Mouse (Mus musculus): Measurements from ENCODE around the gene Shpk. TPM values are rescaled to one million over a fixed set of nuclear protein-coding genes. Genes with fewer than 3 reads are reported as not detected.

Shpk gene
- 2.7 and 2.9 TPM in 2 replicates for polyA plus RNA-seq (2015; fragmentation: Nextera tagmentation; extraction: Ambion mirVana)

- Histone ChIP-seq H3K9me3 (replicated peaks) (no peaks in the 10 kb centered on the region), H3K27ac (replicated peaks) (no peak within 1 kb of the TSS), H3K4me1 (peaks cover 18% of the 10 kb centered on the region), H3K4me3 (replicated peaks) (peak within 1 kb of the TSS; percentile 82), H3K27me3 (no peaks in the 10 kb centered on the region), H3K36me3 (peaks cover 6% of the 10 kb centered on the region; the same call in 1 of the 2 replicates), H3K9ac (peak within 1 kb of the TSS; percentile 73), H3K4me2 (replicated peaks) (peak within 1 kb of the TSS; percentile 94)
- under 1% methylated on average over 32 of the region's 32 CpGs for WGBS
- ATAC-seq (ENCODE audit: insufficient number of reproducible peaks, low FRiP score, low TSS enrichment, low read depth), result peak; percentile 96
Observed at GRCm38 (mm10) chr11:73199230-73199712, at the start of gene Shpk. Gene Shpk (plus strand): TSS chr11:73199460.

GRCm38 (mm10) chr11:73155071-73155470 lies 44.2 kb upstream of the Shpk start:
- H3K9me3 ChIP-seq (replicated peaks), result no peaks in the 10 kb centered on the region
- WGBS, result 50% methylated on average over 6 of the region's 6 CpGs
- peaks cover 2% of the 10 kb centered on the region for H3K4me1 ChIP-seq
- H3K4me2 ChIP-seq (replicated peaks), result no peak overlapping the region
- no peak overlapping the region for H3K9ac ChIP-seq
- H3K36me3 ChIP-seq, result no peaks in the 10 kb centered on the region
- no peak overlapping the region for H3K4me3 ChIP-seq (replicated peaks)
- H3K27me3 ChIP-seq, result peaks cover 22% of the 10 kb centered on the region
- ATAC-seq (ENCODE audit: insufficient number of reproducible peaks, low FRiP score, low TSS enrichment, low read depth), result no peak
- no peak overlapping the region for H3K27ac ChIP-seq (replicated peaks)

GRCm38 (mm10) chr11:73159957-73160810 lies 39.1 kb upstream of the Shpk start, which contains the start of gene P2rx5:
Gene P2rx5 (plus strand): TSS chr11:73160421.
- peak within 1 kb of the TSS; percentile 83 for H3K4me2 ChIP-seq (replicated peaks)
- peak within 1 kb of the TSS; percentile 43 for H3K4me3 ChIP-seq (replicated peaks)
- peak; percentile 64; the same call in 1 of the 2 replicates for ATAC-seq (ENCODE audit: insufficient number of reproducible peaks, low FRiP score, low TSS enrichment, low read depth)
- 4% methylated on average over 49 of the region's 49 CpGs for WGBS
- H3K4me1 ChIP-seq, result peaks cover 12% of the 10 kb centered on the region
- H3K9ac ChIP-seq, result peak within 1 kb of the TSS; percentile 33
- H3K27me3 ChIP-seq, result peaks cover 37% of the 10 kb centered on the region
- no peak within 1 kb of the TSS for H3K27ac ChIP-seq (replicated peaks)
- H3K9me3 ChIP-seq (replicated peaks), result no peaks in the 10 kb centered on the region
- no peaks in the 10 kb centered on the region for H3K36me3 ChIP-seq

GRCm38 (mm10) chr11:73160811-73161200 lies 38.5 kb upstream of the Shpk start:
- Histone ChIP-seq H3K4me3 (replicated peaks) (peak overlapping the region; percentile 43), H3K9ac (no peak overlapping the region), H3K36me3 (no peaks in the 10 kb centered on the region), H3K4me1 (peaks cover 12% of the 10 kb centered on the region), H3K4me2 (replicated peaks) (peak overlapping the region; percentile 83), H3K27ac (replicated peaks) (no peak overlapping the region), H3K9me3 (replicated peaks) (no peaks in the 10 kb centered on the region), H3K27me3 (peaks cover 37% of the 10 kb centered on the region)
- 26% methylated on average over 6 of the region's 6 CpGs for WGBS
- ATAC-seq (ENCODE audit: insufficient number of reproducible peaks, low FRiP score, low TSS enrichment, low read depth), result 0 out of 2 replicates have a peak, but pooled peaks have one; percentile 44

GRCm38 (mm10) chr11:73161616-73162015 lies 37.6 kb upstream of the Shpk start:
- peaks cover 12% of the 10 kb centered on the region for H3K4me1 ChIP-seq
- no peaks in the 10 kb centered on the region for H3K36me3 ChIP-seq
- 89% methylated on average over 4 of the region's 4 CpGs for WGBS
- no peak overlapping the region for H3K27ac ChIP-seq (replicated peaks)
- no peaks in the 10 kb centered on the region for H3K9me3 ChIP-seq (replicated peaks)
- H3K9ac ChIP-seq, result no peak overlapping the region
- no peak overlapping the region for H3K4me3 ChIP-seq (replicated peaks)
- H3K27me3 ChIP-seq, result peaks cover 36% of the 10 kb centered on the region
- no peak overlapping the region for H3K4me2 ChIP-seq (replicated peaks)
- no peak for ATAC-seq (ENCODE audit: insufficient number of reproducible peaks, low FRiP score, low TSS enrichment, low read depth)

GRCm38 (mm10) chr11:73162284-73162683 lies 37.0 kb upstream of the Shpk start:
- H3K4me2 ChIP-seq (replicated peaks), result no peak overlapping the region
- no peak overlapping the region for H3K27ac ChIP-seq (replicated peaks)
- no peak overlapping the region for H3K4me3 ChIP-seq (replicated peaks)
- no peaks in the 10 kb centered on the region for H3K36me3 ChIP-seq
- H3K4me1 ChIP-seq, result peaks cover 12% of the 10 kb centered on the region
- H3K9me3 ChIP-seq (replicated peaks), result no peaks in the 10 kb centered on the region
- H3K9ac ChIP-seq, result no peak overlapping the region
- 88% methylated on average over 5 of the region's 5 CpGs for WGBS
- peaks cover 32% of the 10 kb centered on the region for H3K27me3 ChIP-seq
- ATAC-seq (ENCODE audit: insufficient number of reproducible peaks, low FRiP score, low TSS enrichment, low read depth), result no peak

- H3K4me2 ChIP-seq (replicated peaks), result no peak overlapping the region
- no peak for ATAC-seq (ENCODE audit: insufficient number of reproducible peaks, low FRiP score, low TSS enrichment, low read depth)
- H3K9ac ChIP-seq, result no peak overlapping the region
- no peak overlapping the region for H3K4me3 ChIP-seq (replicated peaks)
- H3K27me3 ChIP-seq, result no peaks in the 10 kb centered on the region
- H3K4me1 ChIP-seq, result peaks cover 9% of the 10 kb centered on the region; the same call in 1 of the 2 replicates
- WGBS, result 85% methylated on average over 8 of the region's 8 CpGs
- H3K9me3 ChIP-seq (replicated peaks), result no peaks in the 10 kb centered on the region
- no peaks in the 10 kb centered on the region for H3K36me3 ChIP-seq
- no peak overlapping the region for H3K27ac ChIP-seq (replicated peaks)
Observed at GRCm38 (mm10) chr11:73168071-73168470, 31.2 kb upstream of the Shpk start.

GRCm38 (mm10) chr11:73168576-73168975 lies 30.7 kb upstream of the Shpk start:
- Histone ChIP-seq H3K9ac (no peak overlapping the region), H3K9me3 (replicated peaks) (no peaks in the 10 kb centered on the region), H3K27ac (replicated peaks) (no peak overlapping the region), H3K4me2 (replicated peaks) (no peak overlapping the region), H3K4me1 (peaks cover 9% of the 10 kb centered on the region; the same call in 1 of the 2 replicates), H3K36me3 (no peaks in the 10 kb centered on the region; the same call in 1 of the 2 replicates), H3K27me3 (no peaks in the 10 kb centered on the region), H3K4me3 (replicated peaks) (no peak overlapping the region)
- 79% methylated on average over 6 of the region's 6 CpGs for WGBS
- no peak for ATAC-seq (ENCODE audit: insufficient number of reproducible peaks, low FRiP score, low TSS enrichment, low read depth)

GRCm38 (mm10) chr11:73169231-73169630 lies 30.0 kb upstream of the Shpk start:
- no peak for ATAC-seq (ENCODE audit: insufficient number of reproducible peaks, low FRiP score, low TSS enrichment, low read depth)
- peaks cover 9% of the 10 kb centered on the region; the same call in 1 of the 2 replicates for H3K4me1 ChIP-seq
- 47% methylated on average over 4 of the region's 4 CpGs for WGBS

GRCm38 (mm10) chr11:73172186-73172585 lies 27.1 kb upstream of the Shpk start:
- H3K9ac ChIP-seq, result no peak overlapping the region
- H3K4me3 ChIP-seq (replicated peaks), result no peak overlapping the region
- no peaks in the 10 kb centered on the region for H3K27me3 ChIP-seq
- no peak for ATAC-seq (ENCODE audit: insufficient number of reproducible peaks, low FRiP score, low TSS enrichment, low read depth)
- peaks cover 5% of the 10 kb centered on the region for H3K36me3 ChIP-seq
- 44% methylated on average over 5 of the region's 5 CpGs for WGBS
- H3K4me2 ChIP-seq (replicated peaks), result no peak overlapping the region
- H3K9me3 ChIP-seq (replicated peaks), result no peaks in the 10 kb centered on the region
- no peak overlapping the region for H3K27ac ChIP-seq (replicated peaks)
- peaks cover 20% of the 10 kb centered on the region for H3K4me1 ChIP-seq

More at GRCm38 (mm10) chr11:73169231-73169630, 30.0 kb upstream of the Shpk start:
- Histone ChIP-seq H3K27me3 (no peaks in the 10 kb centered on the region), H3K4me2 (replicated peaks) (no peak overlapping the region), H3K36me3 (peaks cover 1% of the 10 kb centered on the region; the same call in 1 of the 2 replicates), H3K4me3 (replicated peaks) (no peak overlapping the region), H3K9me3 (replicated peaks) (no peaks in the 10 kb centered on the region), H3K27ac (replicated peaks) (no peak overlapping the region), H3K9ac (no peak overlapping the region)

- peak overlapping the region; percentile 98 for H3K4me3 ChIP-seq (replicated peaks)
- peak overlapping the region; percentile 67 for H3K4me2 ChIP-seq (replicated peaks)
- no peak overlapping the region for H3K27ac ChIP-seq (replicated peaks)
- H3K36me3 ChIP-seq, result peaks cover 7% of the 10 kb centered on the region
- no peaks in the 10 kb centered on the region for H3K9me3 ChIP-seq (replicated peaks)
- no peak for ATAC-seq (ENCODE audit: insufficient number of reproducible peaks, low FRiP score, low TSS enrichment, low read depth)
- 32% methylated on average over 8 of the region's 8 CpGs for WGBS
- no peaks in the 10 kb centered on the region for H3K27me3 ChIP-seq
- peak overlapping the region; percentile 96; the same call in 1 of the 2 replicates for H3K9ac ChIP-seq
- H3K4me1 ChIP-seq, result peaks cover 35% of the 10 kb centered on the region
Observed at GRCm38 (mm10) chr11:73175612-73176011, 23.6 kb upstream of the Shpk start.

Measured in embryonic facial prominence, embryonic 15.5 days (tissue).